Comparison of ENCODE assay signal across 13 mouse cellular contexts in the genomic region with DNA sequence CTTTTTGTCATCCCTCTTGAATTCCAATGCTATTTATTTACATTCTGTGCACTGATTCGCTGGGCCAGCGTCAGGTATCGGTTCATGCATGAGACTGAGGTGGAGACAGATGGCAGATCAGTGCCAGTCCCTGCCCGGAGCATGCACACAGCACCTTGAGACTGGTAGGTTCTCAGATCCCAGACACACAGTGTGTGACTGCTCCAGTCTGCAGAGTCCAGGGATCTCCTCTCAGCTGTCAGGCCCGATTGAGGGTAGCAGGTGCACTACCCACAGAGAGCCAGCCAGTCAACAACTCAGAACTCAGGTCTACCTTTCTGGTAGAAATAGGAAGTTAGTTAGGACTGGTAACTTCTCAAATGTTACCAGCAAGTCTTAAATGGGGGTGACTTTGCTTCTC. TPM values are rescaled to one million over a fixed set of nuclear protein-coding genes. Genes with fewer than 3 reads are reported as not detected.
A peak's percentile ranks its signal among the peaks of the same experiment; 100 is the strongest.
DNase-seq lines count a peak whose midpoint lies in the region; ATAC-seq lines count a peak whose summit lies in the region.
"Had no signal": no experiment of that assay in that cellular context is flagged by ENCODE, and none has a peak within 500 bp of the region (broad histone marks: within the 10 kb centered on the region; RNA-seq: fewer than 3 reads in every experiment).

No protein-coding gene starts in this region.

- intact Hi-C loops in left cerebral cortex, postnatal 4 days (cut with DNase I): no loop called here
- intact Hi-C loops in left cerebral cortex, postnatal 25 days (cut with DNase I): no loop called here

- 0 out of 2 replicates have a peak, but pooled peaks have one; percentile 22 for ATAC-seq in frontal cortex, adult (ENCODE audit: low TSS enrichment)
- ATAC-seq: Patski had no signal

- no peak for DNase-seq in frontal cortex, postnatal 10 days (ENCODE audit: low spot score in 2 of 2)
- DNase-seq in left cerebral cortex, postnatal 4 days: peak; percentile 29
- DNase-seq in left cerebral cortex, adult 9 months (ENCODE audit: low spot score in 2 of 2): no peak
- peak; percentile 79 for DNase-seq in cerebellum, adult 11-12 months
- peak; percentile 62 to 66 for DNase-seq in cerebellum, postnatal 36 days
- DNase-seq in urinary bladder, postnatal 14 days (ENCODE audit: low spot score): no peak
- no peak for DNase-seq in left cerebral cortex, postnatal 25 days (ENCODE audit: low spot score in 2 of 2)
- DNase-seq: heart, postnatal 36 days; lung, postnatal 36 days; right cerebral cortex, postnatal 4 days; thymus, adult 2 months had no signal

RNA-seq across cellular contexts. Expression of a gene that starts 18.4 kb away (rescaled TPM):
- 10 to 100 TPM; 77.2 to 80.4 TPM for total RNA-seq in left cerebral cortex, postnatal 4 days (2021)
- 10 to 100 TPM; 56.4 to 57.8 TPM for total RNA-seq in left cerebral cortex, postnatal 25 days (2021)

Comparison
In these comparisons a context has a peak if more than half of its experiments do, and no peak if none do; other contexts are left out.
1. DNase-seq: peak in left cerebral cortex, postnatal 4 days (single experiment), cerebellum, adult 11-12 months (single experiment) and cerebellum, postnatal 36 days (2 of 2); none in frontal cortex, postnatal 10 days (0 of 2), left cerebral cortex, adult 9 months (0 of 2), urinary bladder, postnatal 14 days (single experiment) and left cerebral cortex, postnatal 25 days (0 of 2).